Mouse (Mus musculus) c-Kit-negative CD71-positive TER-119-positive erythroid progenitor cells, embryonic 14.5 days (primary cell): ENCODE results near the gene Ubl7.
A peak's percentile ranks its signal among the peaks of the same experiment; 100 is the strongest.
"Not testable (repeated sequence)": the region's sequence is repeated elsewhere in the genome, so short reads cannot be mapped to it uniquely, and the experiment has no call there.

Experiments
- DNase-seq: peaks from one replicate; pipeline ENCODE4 v3.0.0-alpha.2; 2013; ENCODE audit warnings: low read depth, low spot score

Gene Ubl7

DNA sequence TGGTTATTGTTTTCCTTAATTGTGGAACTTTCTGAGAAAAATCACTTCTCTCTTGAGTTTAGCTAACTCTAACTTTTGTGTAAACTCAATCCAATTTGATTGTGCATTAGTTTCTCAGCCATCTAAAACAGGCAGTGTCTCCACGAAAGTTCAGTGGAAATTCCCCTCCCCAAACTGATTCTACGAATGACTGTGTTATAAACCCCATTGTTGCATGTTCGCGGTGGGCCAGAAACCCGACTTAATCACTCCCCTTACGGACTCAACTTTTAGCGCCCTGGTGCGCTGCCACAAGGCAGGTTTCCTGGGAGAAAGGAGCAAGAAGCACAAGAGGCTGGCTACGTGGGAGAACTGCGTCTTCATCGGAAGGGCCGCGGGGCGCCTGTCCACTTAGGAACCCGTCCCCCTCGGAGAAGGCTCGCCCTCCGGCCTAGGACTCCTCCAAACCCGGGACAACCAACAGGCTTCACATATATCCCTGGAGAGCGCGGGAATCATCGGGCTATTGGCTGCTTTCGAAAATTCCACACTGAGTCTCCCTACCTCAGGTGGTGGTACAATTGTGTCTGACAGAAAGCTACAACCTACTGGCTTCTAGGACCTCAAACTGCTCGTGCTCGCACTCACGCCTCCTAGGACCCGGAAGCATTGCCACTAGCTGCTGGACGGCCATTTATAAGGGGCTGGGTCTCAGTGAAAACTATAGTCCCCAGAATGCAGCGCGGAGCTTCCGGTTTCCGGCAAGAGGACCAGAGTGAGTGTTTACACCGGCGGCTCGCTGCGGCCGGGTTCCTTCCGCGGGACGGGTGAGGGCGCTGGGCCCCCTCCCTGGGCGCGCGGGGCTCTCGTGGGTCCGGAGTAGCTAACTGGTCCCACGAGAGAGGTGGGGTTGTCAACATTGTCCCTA is at the start of gene Ubl7:
Gene Ubl7 (plus strand): TSS at position 726 of the 907 bp plus-strand sequence.
- peak; percentile 64 for DNase-seq

- DNase-seq = no peak
These were observed 48.8 kb upstream of the Ubl7 start for GRCm38 (mm10) chr9:57861951-57862471.

- DNase-seq = no peak
These were observed 46.4 kb upstream of the Ubl7 start for GRCm38 (mm10) chr9:57864336-57864735.

DNA sequence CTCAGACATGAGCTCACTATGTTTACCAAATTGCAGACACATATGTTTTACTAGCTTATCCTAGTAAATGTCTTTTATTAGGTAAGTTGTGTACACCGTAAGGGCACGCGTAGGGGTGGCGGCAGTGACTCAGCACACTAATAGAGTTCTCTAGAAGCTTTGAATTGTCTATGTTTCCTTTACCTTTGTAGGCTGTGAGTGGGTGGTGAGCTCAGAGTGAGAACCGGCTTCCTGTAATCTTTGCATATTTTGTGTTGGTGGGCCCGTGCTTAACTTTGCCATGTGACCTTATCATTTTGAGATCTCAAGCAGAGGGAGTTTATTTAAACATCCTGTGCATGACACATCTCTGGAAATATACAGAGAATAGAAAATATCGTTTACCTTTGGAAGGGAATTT is 44.2 kb upstream of the Ubl7 start:
- DNase-seq = no peak

- DNase-seq = no peak
These were observed 43.5 kb upstream of the Ubl7 start for GRCm38 (mm10) chr9:57867236-57867635.

GRCm38 (mm10) chr9:57867880-57868279 is 42.9 kb upstream of the Ubl7 start:
- no peak for DNase-seq

GRCm38 (mm10) chr9:57868767-57869166 is 42.0 kb upstream of the Ubl7 start:
- no peak for DNase-seq

GRCm38 (mm10) chr9:57870273-57870816 is 40.4 kb upstream of the Ubl7 start:
- no peak for DNase-seq

DNA sequence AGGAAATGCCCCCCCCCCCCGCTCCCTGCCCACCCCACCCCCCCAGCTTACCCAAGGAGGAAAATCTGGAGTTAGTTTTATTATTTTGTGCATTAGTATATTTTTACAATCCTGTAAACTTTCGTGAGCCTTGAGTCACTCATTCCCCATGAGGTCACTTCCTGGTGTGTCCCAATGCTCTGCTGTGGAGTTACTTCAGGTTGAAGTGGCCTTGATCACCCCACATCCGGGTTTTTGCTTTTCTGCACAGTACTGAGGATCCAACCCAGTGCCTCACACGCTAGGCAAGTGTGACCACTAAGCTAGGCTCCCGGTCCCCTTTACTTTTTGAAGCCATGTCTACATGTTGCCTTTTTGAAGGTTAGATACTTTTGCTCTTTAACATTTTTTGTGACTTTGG is 36.6 kb upstream of the Ubl7 start:
- no peak for DNase-seq

DNA sequence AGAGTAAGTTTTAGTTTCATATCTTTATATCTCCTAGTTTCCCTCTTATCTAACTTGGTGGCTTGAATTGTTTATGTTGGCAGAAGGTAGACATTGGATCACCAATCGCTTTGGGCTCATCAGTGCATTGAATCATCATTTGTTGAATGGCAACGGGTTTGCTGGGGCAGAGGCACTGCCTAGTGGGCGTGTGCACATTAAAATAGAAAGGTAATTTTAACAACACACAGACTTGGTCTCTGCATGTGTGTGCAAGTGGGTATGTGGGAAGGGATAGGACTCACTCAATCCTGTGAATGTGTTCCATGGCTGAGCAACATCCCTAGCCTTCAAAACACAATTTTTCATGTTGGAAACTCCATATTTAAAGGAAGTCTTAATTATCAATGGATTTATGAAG is 35.8 kb upstream of the Ubl7 start:
- DNase-seq = no peak

GRCm38 (mm10) chr9:57879213-57879612 is 31.6 kb upstream of the Ubl7 start:
- no peak for DNase-seq

- DNase-seq = no peak
These were observed 30.5 kb upstream of the Ubl7 start for GRCm38 (mm10) chr9:57880278-57880677.

- not testable (repeated sequence) for DNase-seq
These were observed 29.0 kb upstream of the Ubl7 start for GRCm38 (mm10) chr9:57881781-57882180.

- no peak for DNase-seq
These were observed 27.4 kb upstream of the Ubl7 start for GRCm38 (mm10) chr9:57883413-57883812.

DNA sequence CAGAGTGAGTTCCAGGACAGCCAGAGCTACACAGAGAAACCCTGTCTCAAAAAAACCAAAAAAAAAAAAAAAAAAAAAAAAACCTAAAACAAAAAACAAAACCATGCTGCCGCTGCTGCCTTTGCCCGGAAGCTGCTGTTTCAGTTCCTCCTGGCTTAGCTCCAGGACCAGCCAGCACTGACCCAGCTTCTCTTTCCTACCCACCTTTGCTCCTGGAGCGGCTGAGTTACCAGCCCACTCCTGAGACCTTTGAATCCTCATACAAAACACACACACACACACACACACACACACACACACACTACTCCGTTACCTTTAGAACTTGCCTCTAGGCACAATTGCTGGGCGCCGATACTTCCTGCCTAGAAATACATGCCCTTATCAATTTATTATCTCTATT is 22.7 kb upstream of the Ubl7 start:
- DNase-seq = no peak

DNA sequence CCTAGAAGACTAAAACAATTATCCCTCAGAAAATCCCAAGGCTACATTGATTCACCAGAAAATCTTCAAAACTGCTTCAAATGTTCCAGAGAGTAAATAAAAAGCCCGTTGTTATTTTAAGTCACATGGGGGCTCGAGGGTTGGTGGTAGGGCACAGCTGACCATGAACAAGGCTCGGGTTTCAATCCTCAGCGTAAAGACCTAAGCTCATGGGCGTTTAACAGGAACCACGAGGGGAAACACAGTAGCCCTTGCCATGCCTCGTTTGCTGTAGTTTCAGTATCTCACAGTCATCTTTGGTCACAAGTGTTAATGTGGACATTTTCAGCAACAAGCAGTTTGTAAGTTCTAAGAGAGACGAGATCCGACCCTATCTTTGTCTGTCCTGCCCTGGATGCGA is 10.3 kb upstream of the Ubl7 start:
- DNase-seq = no peak

DNA sequence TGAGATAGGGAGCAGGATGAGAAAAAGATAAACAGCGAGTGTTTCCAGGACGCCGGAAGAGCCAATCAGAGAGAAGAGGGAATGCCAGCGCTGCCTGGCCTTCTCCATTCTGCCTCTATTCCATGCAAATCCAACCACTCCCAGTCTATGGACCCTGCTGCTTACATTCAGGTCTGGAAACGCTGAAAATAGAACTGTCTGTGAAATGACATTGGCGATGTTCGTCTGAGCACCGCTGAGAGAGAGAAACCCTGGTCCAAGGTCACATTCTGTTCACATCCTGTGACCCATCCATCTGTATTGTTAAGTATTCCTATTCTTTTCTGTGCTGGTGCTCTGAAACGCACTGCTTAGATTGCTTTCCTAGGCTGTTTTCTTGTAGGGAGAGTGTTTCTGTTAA is 9.6 kb upstream of the Ubl7 start:
- DNase-seq = no peak

- no peak for DNase-seq
These were observed 9.2 kb upstream of the Ubl7 start for GRCm38 (mm10) chr9:57901601-57902000.

GRCm38 (mm10) chr9:57902132-57902531 is 8.6 kb upstream of the Ubl7 start:
- no peak for DNase-seq

GRCm38 (mm10) chr9:57903589-57904249 is 7.1 kb upstream of the Ubl7 start:
- DNase-seq = no peak

DNA sequence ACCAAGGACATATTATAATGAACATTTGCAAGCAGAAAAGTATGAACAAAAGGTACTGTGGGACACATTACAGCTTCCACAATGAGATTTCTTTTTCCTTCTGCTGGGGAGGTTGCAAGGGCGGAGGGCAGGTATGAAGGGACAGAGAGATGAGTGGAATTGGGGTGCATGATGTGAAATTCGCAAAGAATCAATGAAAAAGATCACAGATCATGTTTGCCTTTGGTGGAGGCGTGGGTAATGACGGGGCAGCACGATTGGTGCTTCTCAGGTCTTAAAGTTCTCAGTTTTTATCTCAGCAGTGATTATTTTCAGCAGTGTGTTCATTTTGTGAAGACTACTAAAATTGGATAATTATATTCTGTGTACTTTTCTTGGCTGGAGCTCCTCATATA is 6.5 kb upstream of the Ubl7 start:
- no peak for DNase-seq

GRCm38 (mm10) chr9:57907206-57907605 is 3.6 kb upstream of the Ubl7 start:
- DNase-seq = no peak

DNA sequence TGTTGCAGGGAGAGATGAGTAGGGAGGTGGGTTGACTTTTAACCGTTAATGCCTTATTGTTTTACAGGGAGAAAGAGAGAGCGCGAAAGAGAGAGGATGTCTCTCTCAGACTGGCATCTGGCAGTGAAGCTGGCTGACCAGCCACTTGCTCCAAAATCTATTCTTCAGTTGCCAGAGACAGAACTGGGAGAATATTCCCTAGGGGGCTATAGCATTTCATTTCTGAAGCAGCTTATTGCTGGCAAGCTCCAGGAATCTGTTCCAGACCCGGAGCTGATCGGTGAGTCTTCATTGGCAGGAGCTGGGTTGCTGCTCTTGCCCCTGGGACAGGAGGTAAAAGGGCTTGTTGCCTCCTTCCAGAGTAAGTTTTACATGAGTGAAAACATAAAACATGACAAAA is 1.8 kb downstream of the Ubl7 start:
- no peak for DNase-seq
